8 mouse cellular contexts compared by ENCODE assay signal in the genomic region with DNA sequence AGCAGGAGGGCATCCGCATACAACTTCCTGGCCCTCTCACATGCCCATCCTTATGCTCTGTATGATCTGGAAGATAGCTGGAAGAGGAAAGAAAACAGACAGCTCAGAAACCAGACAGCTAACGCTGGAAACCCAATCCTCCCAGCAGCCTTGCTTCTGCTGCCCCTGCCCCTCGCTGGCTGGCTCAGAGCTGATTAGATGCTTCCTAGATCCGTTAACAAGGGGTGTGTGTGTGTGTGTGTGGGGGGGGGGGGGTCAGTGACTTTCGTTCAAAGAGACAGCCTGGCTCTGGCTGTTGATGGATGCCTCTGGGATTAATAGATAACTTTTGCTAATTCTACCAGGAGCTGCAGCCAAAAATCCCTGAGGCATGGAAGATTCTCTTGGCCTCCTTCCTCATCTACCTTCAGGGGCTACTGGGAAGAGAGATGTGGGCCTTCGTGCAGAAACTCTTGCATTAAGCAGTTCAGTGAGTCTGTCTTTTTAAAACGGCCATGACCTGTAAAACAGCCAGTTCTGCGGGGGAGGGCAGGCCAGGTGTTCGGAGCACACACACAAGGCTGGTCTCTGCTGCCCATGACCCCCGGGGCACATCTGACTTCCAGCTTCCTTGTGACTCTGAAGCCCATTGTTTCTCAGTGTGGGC. TPM values are rescaled to one million over a fixed set of nuclear protein-coding genes. Genes with fewer than 3 reads are reported as not detected.
A peak's percentile ranks its signal among the peaks of the same experiment; 100 is the strongest.
DNase-seq lines count a peak whose midpoint lies in the region; ATAC-seq lines count a peak whose summit lies in the region.

No protein-coding gene starts in this region.

- H3K36me3 ChIP-seq in forebrain, embryonic 16.5 days (ENCODE audit: control insufficient read depth, insufficient read depth) = no peaks in the 10 kb centered on the region
- H3K36me3 ChIP-seq in limb, embryonic 11.5 days (ENCODE audit: control insufficient read depth, insufficient read depth, low read length) = no peaks in the 10 kb centered on the region
- H3K36me3 ChIP-seq in neural tube, embryonic 11.5 days (ENCODE audit: control insufficient read depth, insufficient read depth, low read length) = no peaks in the 10 kb centered on the region

- H3K9me3 ChIP-seq in forebrain, embryonic 16.5 days (ENCODE audit: control insufficient read depth, low read length) = no peaks in the 10 kb centered on the region
- H3K9me3 ChIP-seq in limb, embryonic 11.5 days (ENCODE audit: control insufficient read depth, low read length) = no peaks in the 10 kb centered on the region
- H3K9me3 ChIP-seq in neural tube, embryonic 11.5 days (ENCODE audit: control insufficient read depth, low read length) = no peaks in the 10 kb centered on the region

- H3K27me3 ChIP-seq in forebrain, embryonic 16.5 days (replicated peaks; ENCODE audit: control insufficient read depth, insufficient read depth, low read length) = no peaks in the 10 kb centered on the region
- H3K27me3 ChIP-seq in limb, embryonic 11.5 days (ENCODE audit: control insufficient read depth, insufficient read depth, low read length) = no peaks in the 10 kb centered on the region
- H3K27me3 ChIP-seq in neural tube, embryonic 11.5 days (ENCODE audit: control insufficient read depth, insufficient read depth, low read length) = no peaks in the 10 kb centered on the region

- peak; percentile 9 for DNase-seq in thymus, postnatal 0 days (ENCODE audit: low spot score)
- DNase-seq in thymus, postnatal 25 days = no peak
- DNase-seq in limb, embryonic 11.5 days (ENCODE audit: low spot score) = peak; percentile 76
- no peak for DNase-seq in neural tube, embryonic 11.5 days (ENCODE audit: low spot score)
- DNase-seq in T-cell, adult 2 months (ENCODE audit: low spot score) = no peak
- no peak for DNase-seq in frontal cortex, postnatal 36 days (ENCODE audit: low spot score in 2 of 2)
- no peak for DNase-seq in heart, postnatal 4 days

- peaks cover 12% of the 10 kb centered on the region for H3K4me1 ChIP-seq in forebrain, embryonic 16.5 days (replicated peaks; ENCODE audit: control insufficient read depth, insufficient read depth, low read length)
- peaks cover 34% of the 10 kb centered on the region for H3K4me1 ChIP-seq in limb, embryonic 11.5 days (ENCODE audit: control insufficient read depth, insufficient read depth, low read length)
- H3K4me1 ChIP-seq in neural tube, embryonic 11.5 days (ENCODE audit: control insufficient read depth, insufficient read depth, low read length) = peaks cover 16% of the 10 kb centered on the region

- WGBS in forebrain, embryonic 16.5 days = 25% methylated on average over 10 of the region's 10 CpGs
- 7% methylated on average over 10 of the region's 10 CpGs for WGBS in limb, embryonic 11.5 days
- WGBS in neural tube, embryonic 11.5 days = 19% methylated on average over 10 of the region's 10 CpGs

- peak overlapping the region; percentile 48 for H3K4me2 ChIP-seq in forebrain, embryonic 16.5 days (ENCODE audit: low read length)
- peak overlapping the region; percentile 36 for H3K4me2 ChIP-seq in limb, embryonic 11.5 days (ENCODE audit: low read depth, severe bottlenecking)
- H3K4me2 ChIP-seq in neural tube, embryonic 11.5 days (ENCODE audit: low read depth) = peak overlapping the region; percentile 45

- peak overlapping the region; percentile 33; the same call in 1 of the 2 replicates for H3K9ac ChIP-seq in forebrain, embryonic 16.5 days (replicated peaks; ENCODE audit: low read depth, low read length)
- no peak overlapping the region for H3K9ac ChIP-seq in limb, embryonic 11.5 days (ENCODE audit: low read length)
- peak overlapping the region; percentile 42 for H3K9ac ChIP-seq in neural tube, embryonic 11.5 days (ENCODE audit: low read length)

- peak; percentile 53 for ATAC-seq in forebrain, embryonic 16.5 days
- ATAC-seq in limb, embryonic 11.5 days (ENCODE audit: insufficient number of reproducible peaks, low FRiP score, low TSS enrichment, low read depth) = 0 out of 2 replicates have a peak, but pooled peaks have one; percentile 23
- no peak for ATAC-seq in neural tube, embryonic 11.5 days (ENCODE audit: insufficient read depth, low FRiP score, low TSS enrichment)

- no peak overlapping the region for H3K27ac ChIP-seq in forebrain, embryonic 16.5 days (ENCODE audit: low read length)
- peak overlapping the region; percentile 68 for H3K27ac ChIP-seq in limb, embryonic 11.5 days (replicated peaks; ENCODE audit: low read depth, low read length)
- peak overlapping the region; percentile 82 for H3K27ac ChIP-seq in neural tube, embryonic 11.5 days (ENCODE audit: low read depth, low read length)

- H3K4me3 ChIP-seq in forebrain, embryonic 16.5 days (replicated peaks; ENCODE audit: low read length) = peak overlapping the region; percentile 21
- H3K4me3 ChIP-seq in limb, embryonic 11.5 days (ENCODE audit: low read depth, low read length) = no peak overlapping the region
- 0 out of 2 replicates have a peak overlapping the region, but pooled peaks have one; percentile 16 for H3K4me3 ChIP-seq in neural tube, embryonic 11.5 days (ENCODE audit: low read depth, low read length)

RNA-seq across cellular contexts. Expression of a gene that starts 23.4 kb away (rescaled TPM):
- polyA plus RNA-seq in thymus, postnatal 0 days (2015; fragmentation: Nextera tagmentation; extraction: Ambion mirVana) = 5.8 and 6.6 TPM in 2 replicates
- 124 and 163 TPM in 2 replicates for polyA plus RNA-seq in forebrain, embryonic 16.5 days (2015; fragmentation: Nextera tagmentation; extraction: Ambion mirVana)
- 18.7 and 19.4 TPM in 2 replicates for polyA plus RNA-seq in limb, embryonic 11.5 days (2014; fragmentation: Nextera tagmentation; extraction: Ambion mirVana)
- polyA plus RNA-seq in neural tube, embryonic 11.5 days (2014; fragmentation: Nextera tagmentation; extraction: Ambion mirVana) = 44.7 and 47.1 TPM in 2 replicates
- total RNA-seq in heart, postnatal 4 days (2021) = 1 to 10 TPM; 1.6 TPM

Comparison
In these comparisons a context has a peak if more than half of its experiments do, and no peak if none do; other contexts are left out.
1. DNase-seq: peak in thymus, postnatal 0 days (single experiment) and limb, embryonic 11.5 days (single experiment); none in thymus, postnatal 25 days (single experiment), neural tube, embryonic 11.5 days (single experiment), T-cell, adult 2 months (single experiment), frontal cortex, postnatal 36 days (0 of 2) and heart, postnatal 4 days (single experiment).
2. Peak in every context shown above with its lines, with median percentiles within 50 percentile points of each other: H3K4me2 ChIP-seq.